Mouse (Mus musculus): ENCODE data around the gene Vax2.

DNA sequence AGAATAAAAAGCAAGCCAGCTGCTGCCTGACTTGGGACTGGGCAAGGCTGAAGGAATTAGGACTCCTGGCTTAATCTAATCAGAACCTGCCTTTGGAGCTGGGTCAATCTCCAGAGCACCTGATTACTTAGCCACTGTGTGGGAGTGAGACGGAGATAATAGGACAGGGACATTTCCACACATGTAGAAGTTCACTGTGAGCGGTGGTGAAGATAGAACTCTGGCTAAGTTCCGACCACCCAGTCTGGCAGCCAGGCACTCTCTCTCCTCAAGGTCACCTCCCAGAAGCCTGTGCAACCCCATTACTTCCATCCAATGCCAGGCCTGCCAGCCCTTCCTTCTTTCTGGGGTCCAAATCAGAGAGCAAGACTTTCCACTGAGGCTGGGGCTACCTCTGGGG lies 55.9 kb downstream of the Vax2 start:
- no peak for TF ChIP-seq CTCF (IDR thresholded peaks at IDR 0.05; ENCODE audit: low read depth)
- TF ChIP-seq EP300 (IDR thresholded peaks at IDR 0.05; ENCODE audit: low read depth): no peak
